ENCODE assay signal across 26 mouse cellular contexts in the genomic region with DNA sequence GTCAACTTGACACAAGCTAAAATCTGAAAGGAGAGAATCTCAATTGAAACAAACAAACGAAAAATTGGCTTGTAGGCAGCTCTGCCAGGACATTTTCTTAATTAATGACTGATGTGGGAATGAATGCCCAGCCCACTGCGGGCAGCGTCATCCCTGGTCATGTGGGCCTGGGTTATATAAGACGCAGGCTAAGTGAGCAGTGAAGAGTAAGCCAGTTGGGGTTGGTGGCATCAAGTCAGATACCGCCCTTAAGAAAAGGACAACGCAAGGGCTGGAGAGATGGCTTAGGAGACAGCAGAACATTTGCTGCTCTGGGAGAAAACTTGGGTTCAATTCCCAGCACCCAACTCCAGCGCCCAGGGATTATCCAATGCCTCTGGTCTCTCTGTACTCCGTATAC.
A peak's percentile ranks its signal among the peaks of the same experiment; 100 is the strongest.
DNase-seq lines count a peak whose midpoint lies in the region; ATAC-seq and TF ChIP-seq lines count a peak whose summit lies in the region.
"Had no signal": no experiment of that assay in that cellular context is flagged by ENCODE, and none has a peak within 500 bp of the region (broad histone marks: within the 10 kb centered on the region; RNA-seq: fewer than 3 reads in every experiment).

No protein-coding gene starts in this region.

- no peak for TF ChIP-seq CTCF in spleen, adult 2 months (IDR thresholded peaks at IDR 0.05; ENCODE audit: extremely low read depth, insufficient read depth, insufficient read length, insufficient replicate concordance)
- TF ChIP-seq CTCF in stomach, postnatal 0 days (IDR thresholded peaks at IDR 0.05; ENCODE audit: low read depth) = no peak

- no peak for TF ChIP-seq EP300 in stomach, postnatal 0 days (optimal IDR thresholded peaks at IDR 0.05)

- no peak overlapping the region for H3K9ac ChIP-seq in stomach, postnatal 0 days (ENCODE audit: low read length)
- no peak overlapping the region for H3K9ac ChIP-seq in intestine, embryonic 16.5 days (ENCODE audit: low read depth, low read length)
- H3K9ac ChIP-seq: embryonic facial prominence, embryonic 13.5 days; forebrain, embryonic 13.5 days; hindbrain, embryonic 14.5 days had no signal

- H3K4me1 ChIP-seq in spleen, adult 2 months (ENCODE audit: control insufficient read depth, insufficient read depth, insufficient read length) = peaks cover 30% of the 10 kb centered on the region
- no peaks in the 10 kb centered on the region for H3K4me1 ChIP-seq in stomach, postnatal 0 days (replicated peaks; ENCODE audit: control insufficient read depth, insufficient read depth)
- H3K4me1 ChIP-seq in intestine, embryonic 16.5 days (ENCODE audit: control insufficient read depth, insufficient read depth, low read length) = no peaks in the 10 kb centered on the region
- H3K4me1 ChIP-seq: forebrain, embryonic 13.5 days had no signal

- H3K36me3 ChIP-seq in spleen, adult 2 months (ENCODE audit: control insufficient read depth, insufficient read depth, low read length) = no peaks in the 10 kb centered on the region
- H3K36me3 ChIP-seq in stomach, postnatal 0 days (ENCODE audit: control insufficient read depth, insufficient read depth, low read length) = no peaks in the 10 kb centered on the region
- no peaks in the 10 kb centered on the region for H3K36me3 ChIP-seq in intestine, embryonic 16.5 days (ENCODE audit: control insufficient read depth, insufficient read depth, low read length)
- H3K36me3 ChIP-seq: embryonic facial prominence, embryonic 10.5 days; embryonic facial prominence, embryonic 13.5 days had no signal

- H3K9me3 ChIP-seq in stomach, postnatal 0 days (ENCODE audit: control insufficient read depth, low read length) = no peaks in the 10 kb centered on the region
- no peaks in the 10 kb centered on the region for H3K9me3 ChIP-seq in intestine, embryonic 16.5 days (ENCODE audit: control insufficient read depth, low read length)
- H3K9me3 ChIP-seq: embryonic facial prominence, embryonic 10.5 days; embryonic facial prominence, embryonic 13.5 days; forebrain, embryonic 13.5 days had no signal

- peak overlapping the region; percentile 58 for H3K27ac ChIP-seq in spleen, adult 2 months (ENCODE audit: insufficient read depth, low read length)
- 0 out of 2 replicates have a peak overlapping the region, but pooled peaks have one; percentile 18 for H3K27ac ChIP-seq in stomach, postnatal 0 days (replicated peaks)
- H3K27ac ChIP-seq in intestine, embryonic 16.5 days (ENCODE audit: low read length) = no peak overlapping the region
- H3K27ac ChIP-seq: embryonic facial prominence, embryonic 10.5 days; embryonic facial prominence, embryonic 13.5 days; forebrain, embryonic 13.5 days; hindbrain, embryonic 14.5 days; hindbrain, postnatal 0 days had no signal

- peak; percentile 91 for DNase-seq in heart, adult 11 months
- DNase-seq in heart, postnatal 36 days = no peak
- peak; percentile 11 for DNase-seq in kidney, adult 9 months
- DNase-seq in kidney, postnatal 10 days = no peak
- DNase-seq in spleen, adult 2 months (ENCODE audit: low read depth in 1 of 2, low spot score in 2 of 2) = no peak
- DNase-seq in spleen, postnatal 10 days (ENCODE audit: low spot score in 2 of 2) = no peak
- no peak for DNase-seq in stomach, postnatal 0 days (ENCODE audit: low spot score)
- DNase-seq: adrenal gland, adult 2 months; adrenal gland, postnatal 14 days; B cell, adult 2 months; cerebellum, adult 11-12 months; cerebellum, adult 8-10 months; cerebellum, postnatal 10 days; cerebellum, postnatal 36 days; embryo, embryonic 11 days; gastrocnemius, postnatal 14 days; heart, postnatal 4 days had no signal

- intact Hi-C loops in heart, postnatal 36 days (cut with DNase I) = no loop called here

- 91% methylated on average over 8 of the region's 8 CpGs for WGBS in spleen, adult 2 months
- 85% methylated on average over 8 of the region's 8 CpGs for WGBS in stomach, postnatal 0 days
- 87% methylated on average over 8 of the region's 8 CpGs for WGBS in intestine, embryonic 16.5 days

- no peak overlapping the region for H3K4me3 ChIP-seq in spleen, adult 2 months (ENCODE audit: extremely low read depth, insufficient read depth, insufficient read length)
- H3K4me3 ChIP-seq in stomach, postnatal 0 days (ENCODE audit: low read depth, low read length) = no peak overlapping the region
- H3K4me3 ChIP-seq in intestine, embryonic 16.5 days (ENCODE audit: low read length) = no peak overlapping the region
- H3K4me3 ChIP-seq: embryonic facial prominence, embryonic 10.5 days; embryonic facial prominence, embryonic 13.5 days; erythroblast, embryonic 14.5 days; forebrain, embryonic 13.5 days had no signal

- no peaks in the 10 kb centered on the region for H3K27me3 ChIP-seq in spleen, adult 2 months (ENCODE audit: control insufficient read depth, insufficient read depth, low read length)
- no peaks in the 10 kb centered on the region for H3K27me3 ChIP-seq in stomach, postnatal 0 days (ENCODE audit: control insufficient read depth, insufficient read depth, low read length)
- H3K27me3 ChIP-seq in intestine, embryonic 16.5 days (replicated peaks; ENCODE audit: control insufficient read depth, insufficient read depth, low read length) = no peaks in the 10 kb centered on the region
- H3K27me3 ChIP-seq: embryonic facial prominence, embryonic 13.5 days; forebrain, embryonic 13.5 days had no signal

- no peak for ATAC-seq in stomach, postnatal 0 days (ENCODE audit: low FRiP score, low TSS enrichment)
- ATAC-seq in intestine, embryonic 16.5 days = no peak
- ATAC-seq: forebrain, embryonic 13.5 days; hindbrain, postnatal 0 days; inflammation-experienced regulatory T-cells, adult 6 months had no signal

- TF ChIP-seq POLR2A in spleen, adult 2 months (IDR thresholded peaks at IDR 0.05; ENCODE audit: low read depth, low read length) = no peak

- no peak overlapping the region for H3K4me2 ChIP-seq in stomach, postnatal 0 days (replicated peaks; ENCODE audit: low read depth)
- H3K4me2 ChIP-seq in intestine, embryonic 16.5 days (ENCODE audit: low read depth, low read length) = no peak overlapping the region
- H3K4me2 ChIP-seq: embryonic facial prominence, embryonic 13.5 days; forebrain, embryonic 13.5 days; heart, embryonic 11.5 days; hindbrain, embryonic 14.5 days had no signal

Comparison
In these comparisons a context has a peak if more than half of its experiments do, and no peak if none do; other contexts are left out.
1. DNase-seq: peak in heart, adult 11 months (single experiment) and kidney, adult 9 months (single experiment); none in heart, postnatal 36 days (0 of 2), kidney, postnatal 10 days (single experiment), spleen, adult 2 months (0 of 2), spleen, postnatal 10 days (0 of 2) and stomach, postnatal 0 days (single experiment).